Mouse (Mus musculus) cerebellum, postnatal 10 days (tissue): ENCODE data around the gene 4632433K11Rik.
"Not testable (repeated sequence)": the region's sequence is repeated elsewhere in the genome, so short reads cannot be mapped to it uniquely, and the experiment has no call there.

Experiments
- DNase-seq, 2 experiments: peaks; one replicate each; pipeline ENCODE4 v3.0.0; 2021; ENCODE audit warnings: mixed read lengths in 2 of 2

Gene 4632433K11Rik

DNA sequence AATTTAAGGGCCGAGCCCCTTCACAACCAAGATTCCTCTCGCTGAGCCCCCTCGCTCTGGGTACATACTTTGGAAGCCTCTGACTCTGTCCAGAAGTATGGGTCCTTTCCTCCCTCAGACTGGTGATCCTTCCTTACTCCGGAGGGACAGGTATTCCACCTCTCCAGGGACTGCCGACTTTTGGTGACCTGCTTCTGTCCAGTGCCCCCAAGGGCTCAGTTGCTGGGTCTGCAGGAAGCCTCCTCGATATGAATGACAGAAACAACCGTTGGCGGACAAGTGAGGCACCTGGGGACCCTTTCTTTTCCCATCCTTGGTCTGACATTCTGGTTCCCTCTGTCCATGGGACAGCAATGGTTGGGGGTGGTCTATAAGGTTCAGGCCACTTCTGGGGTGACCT is 23.5 kb downstream of the 4632433K11Rik start:
- DNase-seq: peak in 1 of 2 experiments; percentile 28

DNA sequence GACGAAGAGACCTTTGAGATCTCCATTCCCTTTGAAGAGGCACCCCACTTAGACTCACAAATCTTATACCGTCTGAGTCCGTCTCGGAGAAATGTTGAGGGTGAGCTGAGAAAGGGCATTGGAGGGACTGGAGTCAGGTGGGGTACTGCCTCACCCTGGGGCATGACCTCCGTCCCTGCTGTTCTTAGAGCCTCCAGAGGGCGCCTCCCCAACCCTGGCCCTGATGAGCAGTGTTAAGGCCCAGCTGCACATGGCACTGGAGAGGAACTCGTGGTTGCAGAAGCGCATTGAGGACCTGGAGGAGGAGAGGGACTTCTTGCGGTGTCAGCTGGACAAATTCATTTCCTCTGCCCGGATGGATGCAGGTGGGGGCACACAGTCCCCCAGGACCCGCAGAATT is 23.9 kb downstream of the 4632433K11Rik start:
- DNase-seq: peak; percentile 21 to 30

DNA sequence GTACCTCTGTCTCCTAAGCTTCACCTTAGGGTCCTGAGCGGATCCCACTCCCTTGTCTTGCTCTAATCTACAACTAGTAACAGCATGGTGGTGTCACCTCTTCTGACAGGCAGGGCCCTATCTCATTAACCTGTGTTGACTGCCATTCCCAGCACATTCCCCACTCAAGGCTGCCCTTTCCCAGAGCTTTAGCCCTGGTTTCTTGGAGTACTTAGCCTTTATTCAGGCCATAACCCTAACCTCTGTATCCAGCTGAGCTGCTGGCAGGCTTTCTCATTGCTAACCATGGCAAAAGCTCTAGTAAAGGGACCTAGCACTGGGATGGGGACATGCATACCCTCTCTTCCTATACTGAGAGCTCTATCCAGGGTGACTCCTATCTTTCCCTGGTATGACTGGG is 24.7 kb downstream of the 4632433K11Rik start:
- DNase-seq: peak in 1 of 2 experiments; percentile 33

- DNase-seq: peak in 1 of 2 experiments; percentile 26
Observed at GRCm38 (mm10) chr7:5059421-5059820, 25.5 kb downstream of the 4632433K11Rik start.

DNA sequence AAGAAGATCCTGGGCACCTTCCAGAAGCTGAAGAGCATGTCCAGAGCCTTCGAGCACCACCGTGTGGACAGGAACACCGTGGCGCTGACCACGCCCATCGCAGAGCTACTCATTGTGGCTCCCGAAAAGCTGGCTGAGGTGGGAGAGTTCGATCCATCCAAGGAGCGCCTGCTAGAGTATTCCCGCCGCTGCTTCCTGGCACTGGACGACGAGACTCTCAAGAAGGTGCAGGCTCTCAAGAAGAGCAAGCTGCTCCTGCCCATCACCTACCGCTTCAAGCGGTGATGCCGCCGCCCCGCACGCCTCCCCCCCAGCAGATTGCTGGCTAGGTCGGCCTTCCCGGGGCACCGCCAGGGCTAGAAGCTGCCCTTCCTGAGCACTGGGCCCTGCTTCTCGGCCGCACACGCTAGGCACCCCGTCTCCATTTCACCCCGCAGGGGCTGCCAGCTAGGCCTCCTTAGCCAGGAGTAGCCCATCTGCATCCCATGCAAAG is 26.4 kb downstream of the 4632433K11Rik start:
- DNase-seq: peak; percentile 95 to 96

GRCm38 (mm10) chr7:5060944-5061773 is 27.2 kb downstream of the 4632433K11Rik start:
- peak; percentile 100 for DNase-seq

DNA sequence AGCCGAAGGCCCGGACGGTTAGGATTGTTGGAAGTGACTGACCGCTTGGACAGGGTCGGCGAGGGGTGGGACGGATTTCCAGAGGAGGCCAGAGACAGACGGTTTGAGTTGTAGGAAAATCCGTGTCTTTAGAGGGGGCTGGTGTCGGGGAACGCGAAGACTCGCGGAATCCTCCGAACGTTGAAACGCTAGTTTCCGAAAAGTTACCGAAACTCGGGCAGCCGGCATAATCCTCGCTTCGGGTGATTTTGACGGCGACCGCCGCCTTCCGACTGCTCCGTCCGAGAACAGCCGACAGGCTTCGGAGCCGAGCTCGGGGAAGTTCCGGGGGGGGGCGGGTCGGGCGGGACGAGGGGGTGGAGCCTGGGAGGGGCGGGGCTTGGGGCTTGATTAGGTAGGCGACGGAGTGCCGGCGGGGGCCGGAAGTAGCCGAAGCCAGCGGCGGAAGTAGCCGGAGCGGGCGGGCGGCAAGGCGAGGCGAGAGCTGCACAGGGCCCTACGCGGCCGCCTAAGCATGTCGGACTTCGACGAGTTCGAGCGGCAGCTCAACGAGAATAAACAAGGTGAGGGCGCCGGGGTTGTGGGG is 27.9 kb downstream of the 4632433K11Rik start, which contains the start of gene U2af2:
U2af2 (plus strand) TSS at position 370 of the 586 bp plus-strand sequence.
- DNase-seq: peak; percentile 99

DNA sequence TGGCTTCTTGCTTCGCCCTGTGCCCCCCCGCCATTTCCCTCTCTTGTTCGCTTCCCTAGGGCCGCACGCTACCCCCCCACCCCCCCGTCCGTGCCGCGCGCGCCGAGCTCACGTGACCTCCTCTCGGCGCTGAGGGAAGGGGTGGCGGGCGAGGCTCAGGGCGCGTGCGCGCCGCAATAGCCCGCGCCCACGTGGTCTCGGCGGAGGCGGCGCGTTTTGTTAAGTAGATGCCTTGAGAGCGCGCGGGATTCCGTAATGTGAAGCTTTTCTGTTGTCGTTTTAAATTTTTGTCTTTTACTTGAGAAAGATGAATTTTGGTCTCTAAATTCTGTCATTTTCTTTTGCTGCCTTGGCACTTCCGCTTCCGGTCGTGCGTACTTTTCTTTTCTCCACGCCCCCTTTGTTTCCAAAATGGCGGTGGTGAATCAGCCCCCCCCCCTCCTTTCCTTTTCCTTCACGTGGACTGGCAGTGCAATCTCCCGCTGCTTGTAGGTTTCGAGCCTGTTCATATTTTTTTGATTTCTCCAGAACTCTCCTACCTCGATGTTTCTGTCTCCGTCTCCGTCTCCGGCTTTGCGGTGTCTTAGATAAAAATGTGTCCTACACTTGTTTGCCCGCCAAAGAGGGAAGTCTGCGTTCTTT is 28.6 kb downstream of the 4632433K11Rik start:
- peak; percentile 77 to 85 for DNase-seq

- DNase-seq: no peak
Observed at GRCm38 (mm10) chr7:5064886-5065285, 31.0 kb downstream of the 4632433K11Rik start.

DNA sequence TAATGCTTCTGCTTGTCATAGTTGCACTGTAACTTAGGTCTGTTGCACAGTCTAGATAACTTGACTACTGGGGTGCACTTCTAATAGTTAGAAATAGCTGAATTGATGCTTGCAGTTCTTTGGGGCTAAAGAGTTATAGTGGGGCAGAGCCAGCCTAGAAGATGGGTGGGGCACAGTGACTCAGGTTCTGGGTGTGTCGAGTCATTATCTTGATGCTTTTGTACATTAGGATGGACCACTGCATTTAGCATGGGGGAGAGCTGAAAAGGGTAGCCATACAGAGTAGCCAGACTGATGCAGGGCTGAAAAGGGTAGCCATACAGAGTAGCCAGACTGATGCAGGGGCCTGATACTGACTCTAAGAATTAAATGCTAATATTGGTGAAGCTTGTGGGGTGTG is 39.7 kb downstream of the 4632433K11Rik start:
- no peak for DNase-seq

DNA sequence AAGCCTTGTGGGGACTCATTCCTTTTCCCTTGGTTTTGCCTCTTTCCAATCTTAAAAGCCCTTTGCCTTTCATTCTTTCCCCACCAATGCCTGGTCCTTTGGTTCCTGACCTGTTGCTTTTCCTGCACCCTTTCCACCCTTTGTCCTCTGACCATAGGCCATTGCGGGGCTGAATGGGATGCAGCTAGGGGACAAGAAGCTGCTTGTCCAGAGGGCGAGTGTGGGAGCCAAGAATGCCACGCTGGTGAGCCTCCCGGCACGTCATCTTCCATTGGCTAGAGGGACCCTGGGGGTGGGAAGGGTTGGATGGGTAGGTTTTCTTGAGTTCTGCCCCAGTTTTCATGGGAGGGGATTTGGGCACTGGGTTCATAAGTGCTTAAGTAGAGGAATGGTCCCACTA is 41.1 kb downstream of the 4632433K11Rik start:
- no peak for DNase-seq

- no peak for DNase-seq
Observed at GRCm38 (mm10) chr7:5076931-5077330, 43.0 kb downstream of the 4632433K11Rik start.

- DNase-seq: not testable (repeated sequence)
Observed at GRCm38 (mm10) chr7:5079365-5080009, 45.6 kb downstream of the 4632433K11Rik start.

GRCm38 (mm10) chr7:5080010-5080751 is 46.3 kb downstream of the 4632433K11Rik start, which contains the start of gene Epn1:
Epn1 (plus strand) TSS chr7:5080235.
- DNase-seq: peak; percentile 98 to 99

DNA sequence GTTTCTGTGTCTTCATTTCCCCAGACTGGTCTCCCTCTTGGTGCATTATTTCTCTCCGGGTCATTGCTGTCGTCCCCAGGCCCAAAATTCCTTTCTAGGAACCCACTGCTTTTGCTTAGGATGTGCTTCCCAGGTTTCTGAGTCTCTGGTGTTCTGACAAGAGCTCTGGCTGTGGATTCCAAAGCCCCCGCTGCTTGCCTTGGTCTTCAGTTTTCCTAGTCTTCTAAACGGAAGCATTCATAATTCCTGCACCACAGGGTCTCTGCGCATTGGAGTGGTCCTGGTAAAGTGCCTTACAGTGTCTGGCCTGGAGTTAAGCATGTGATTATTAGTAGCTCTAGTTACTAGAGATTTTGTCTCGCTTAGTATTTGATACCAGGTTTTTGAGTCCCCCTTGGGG is 46.9 kb downstream of the 4632433K11Rik start:
- DNase-seq: no peak

GRCm38 (mm10) chr7:5081241-5081640 is 47.3 kb downstream of the 4632433K11Rik start:
- no peak for DNase-seq

DNA sequence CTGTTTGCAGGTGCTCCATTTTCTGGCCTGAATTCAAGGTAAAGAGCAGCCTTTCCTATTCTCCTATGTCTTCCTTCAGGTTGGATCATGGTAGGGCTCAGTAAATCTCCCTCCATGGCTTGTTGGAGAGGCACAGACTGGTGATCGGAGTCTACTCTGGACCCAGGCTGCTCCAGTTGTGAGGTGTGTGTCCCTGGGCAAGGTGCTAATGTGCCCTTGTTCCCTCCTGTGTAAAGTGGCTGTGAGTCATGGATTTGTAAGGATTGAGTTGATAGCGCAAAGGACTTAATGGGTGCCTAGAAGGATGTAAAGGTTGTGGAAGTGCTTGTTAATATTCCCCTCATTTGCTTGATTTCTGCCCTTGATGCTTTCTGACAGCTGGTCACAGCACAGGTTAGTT is 48.0 kb downstream of the 4632433K11Rik start:
- DNase-seq: no peak

DNA sequence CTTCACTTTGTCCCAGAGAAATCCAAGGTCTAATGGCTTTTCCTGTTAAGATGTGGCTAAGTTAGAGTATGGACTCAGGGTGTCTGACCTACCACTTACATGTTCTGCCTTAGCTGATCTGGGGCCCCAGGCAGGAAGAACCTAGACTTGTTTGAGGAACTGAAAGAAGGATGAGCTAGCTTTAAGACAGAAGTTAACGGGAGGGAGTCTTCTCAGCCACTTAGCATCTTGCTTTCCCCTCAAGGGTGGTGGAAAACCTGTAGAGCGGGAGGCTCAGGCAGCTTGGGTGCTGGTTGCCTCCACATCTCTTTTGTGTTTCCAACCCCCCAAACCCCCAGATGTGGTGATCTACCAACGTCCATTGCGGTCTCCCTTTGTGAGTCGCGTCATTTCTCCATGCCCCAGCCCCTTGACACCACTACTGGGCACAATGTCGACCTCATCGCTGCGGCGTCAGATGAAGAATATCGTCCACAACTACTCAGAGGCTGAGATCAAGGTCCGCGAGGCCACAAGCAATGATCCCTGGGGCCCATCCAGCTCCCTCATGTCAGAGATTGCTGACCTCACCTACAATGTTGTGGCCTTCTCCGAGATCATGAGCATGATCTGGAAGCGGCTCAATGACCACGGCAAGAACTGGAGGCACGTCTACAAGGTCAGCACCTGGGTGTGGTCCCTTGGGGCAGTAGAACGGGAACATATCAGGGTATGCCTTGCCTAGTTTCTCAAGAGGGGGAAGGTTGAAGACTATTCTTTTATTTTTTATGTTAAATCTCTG is 49.6 kb downstream of the 4632433K11Rik start:
- DNase-seq: no peak
